Mouse (Mus musculus): ENCODE results near the gene Trim28. TPM values are rescaled to one million over a fixed set of nuclear protein-coding genes. Genes with fewer than 3 reads are reported as not detected.

Gene Trim28
- polyA plus RNA-seq, 1 experiment from 2014 or later = 414 TPM

- no peak overlapping the region for H3K4me2 ChIP-seq (ENCODE audit: low read length)
- no peak overlapping the region for H3K9ac ChIP-seq (ENCODE audit: low read length)
- H3K36me3 ChIP-seq (ENCODE audit: control insufficient read depth, insufficient read depth, low read length) = peaks cover 30% of the 10 kb centered on the region
- 85% methylated on average over 10 of the region's 10 CpGs for WGBS
- no peaks in the 10 kb centered on the region for H3K27me3 ChIP-seq (replicated peaks; ENCODE audit: control insufficient read depth, insufficient read depth, low read length)
- no peak overlapping the region for H3K4me3 ChIP-seq (ENCODE audit: low read depth, low read length)
- no peak overlapping the region for H3K27ac ChIP-seq (ENCODE audit: low read depth)
- no peaks in the 10 kb centered on the region for H3K9me3 ChIP-seq (ENCODE audit: control insufficient read depth, low read length)
- H3K4me1 ChIP-seq (replicated peaks; ENCODE audit: control insufficient read depth, insufficient read depth, low read length) = peaks cover 4% of the 10 kb centered on the region; the same call in 1 of the 2 replicates
- DNase-seq (ENCODE audit: low spot score) (no peak), ATAC-seq (replicated peaks; ENCODE audit: low FRiP score, low TSS enrichment, low read depth) (no peak)
Measured at GRCm38 (mm10) chr7:13006531-13006930, 7.6 kb downstream of the Trim28 start.

GRCm38 (mm10) chr7:13007341-13008092 is 8.6 kb downstream of the Trim28 start:
- no peak overlapping the region for H3K4me3 ChIP-seq (ENCODE audit: low read depth, low read length)
- 45% methylated on average over 57 of the region's 57 CpGs for WGBS
- DNase-seq (ENCODE audit: low spot score) (no peak), ATAC-seq (replicated peaks; ENCODE audit: low FRiP score, low TSS enrichment, low read depth) (no peak)
- no peaks in the 10 kb centered on the region for H3K9me3 ChIP-seq (ENCODE audit: control insufficient read depth, low read length)
- H3K27ac ChIP-seq (ENCODE audit: low read depth) = no peak overlapping the region
- H3K9ac ChIP-seq (ENCODE audit: low read length) = no peak overlapping the region
- H3K4me1 ChIP-seq (replicated peaks; ENCODE audit: control insufficient read depth, insufficient read depth, low read length) = peaks cover 4% of the 10 kb centered on the region; the same call in 1 of the 2 replicates
- H3K4me2 ChIP-seq (ENCODE audit: low read length) = no peak overlapping the region
- H3K27me3 ChIP-seq (replicated peaks; ENCODE audit: control insufficient read depth, insufficient read depth, low read length) = no peaks in the 10 kb centered on the region
- H3K36me3 ChIP-seq (ENCODE audit: control insufficient read depth, insufficient read depth, low read length) = peaks cover 30% of the 10 kb centered on the region

GRCm38 (mm10) chr7:13009143-13010004 is 10.5 kb downstream of the Trim28 start:
- peak overlapping the region; percentile 93 for H3K27ac ChIP-seq (ENCODE audit: low read depth)
- no peaks in the 10 kb centered on the region for H3K27me3 ChIP-seq (replicated peaks; ENCODE audit: control insufficient read depth, insufficient read depth, low read length)
- peaks cover 30% of the 10 kb centered on the region for H3K36me3 ChIP-seq (ENCODE audit: control insufficient read depth, insufficient read depth, low read length)
- peak overlapping the region; percentile 74 for H3K9ac ChIP-seq (ENCODE audit: low read length)
- H3K4me3 ChIP-seq (ENCODE audit: low read depth, low read length) = peak overlapping the region; percentile 55
- H3K4me1 ChIP-seq (replicated peaks; ENCODE audit: control insufficient read depth, insufficient read depth, low read length) = peaks cover 4% of the 10 kb centered on the region; the same call in 1 of the 2 replicates
- ATAC-seq (replicated peaks; ENCODE audit: low FRiP score, low TSS enrichment, low read depth) = peak; percentile 87
- WGBS = under 1% methylated on average over 42 of the region's 42 CpGs
- DNase-seq (ENCODE audit: low spot score) = peak; percentile 99
- peak overlapping the region; percentile 75 for H3K4me2 ChIP-seq (ENCODE audit: low read length)
- no peaks in the 10 kb centered on the region for H3K9me3 ChIP-seq (ENCODE audit: control insufficient read depth, low read length)

- H3K27ac ChIP-seq (ENCODE audit: low read depth) = peak within 1 kb of the TSS; percentile 93
- no peak; the same call in 1 of the 2 replicates for ATAC-seq (replicated peaks; ENCODE audit: low FRiP score, low TSS enrichment, low read depth)
- peaks cover 22% of the 10 kb centered on the region for H3K36me3 ChIP-seq (ENCODE audit: control insufficient read depth, insufficient read depth, low read length)
- H3K9me3 ChIP-seq (ENCODE audit: control insufficient read depth, low read length) = no peaks in the 10 kb centered on the region
- H3K9ac ChIP-seq (ENCODE audit: low read length) = peak within 1 kb of the TSS; percentile 74
- H3K4me1 ChIP-seq (replicated peaks; ENCODE audit: control insufficient read depth, insufficient read depth, low read length) = peaks cover 4% of the 10 kb centered on the region; the same call in 1 of the 2 replicates
- no peaks in the 10 kb centered on the region for H3K27me3 ChIP-seq (replicated peaks; ENCODE audit: control insufficient read depth, insufficient read depth, low read length)
- peak; percentile 68 for DNase-seq (ENCODE audit: low spot score)
- H3K4me3 ChIP-seq (ENCODE audit: low read depth, low read length) = peak within 1 kb of the TSS; percentile 55
- H3K4me2 ChIP-seq (ENCODE audit: low read length) = peak within 1 kb of the TSS; percentile 75
- 12% methylated on average over 26 of the region's 26 CpGs for WGBS
Measured at GRCm38 (mm10) chr7:13010005-13010908, 11.3 kb downstream of the Trim28 start, which contains the start of gene Zbtb45. TSS of gene Zbtb45 (minus strand) at chr7:13010034.

GRCm38 (mm10) chr7:13013671-13014070 is 14.8 kb downstream of the Trim28 start:
- no peak overlapping the region for H3K9ac ChIP-seq (ENCODE audit: low read length)
- no peak for DNase-seq (ENCODE audit: low spot score)
- 61% methylated on average over 4 of the region's 4 CpGs for WGBS

GRCm38 (mm10) chr7:13014275-13014839 is 15.4 kb downstream of the Trim28 start:
- Histone ChIP-seq H3K36me3 (ENCODE audit: control insufficient read depth, insufficient read depth, low read length) (no peaks in the 10 kb centered on the region), H3K4me1 (replicated peaks; ENCODE audit: control insufficient read depth, insufficient read depth, low read length) (peaks cover 4% of the 10 kb centered on the region; the same call in 1 of the 2 replicates), H3K4me3 (ENCODE audit: low read depth, low read length) (no peak overlapping the region), H3K27me3 (replicated peaks; ENCODE audit: control insufficient read depth, insufficient read depth, low read length) (no peaks in the 10 kb centered on the region), H3K4me2 (ENCODE audit: low read length) (no peak overlapping the region), H3K27ac (ENCODE audit: low read depth) (no peak overlapping the region), H3K9me3 (ENCODE audit: control insufficient read depth, low read length) (no peaks in the 10 kb centered on the region), H3K9ac (ENCODE audit: low read length) (no peak overlapping the region)
- DNase-seq (ENCODE audit: low spot score) = no peak
- 39% methylated on average over 6 of the region's 6 CpGs for whole genome bisulfite sequencing
- ATAC-seq (replicated peaks; ENCODE audit: low FRiP score, low TSS enrichment, low read depth) = no peak

More at GRCm38 (mm10) chr7:13013671-13014070, 14.8 kb downstream of the Trim28 start:
- Histone ChIP-seq H3K4me1 (replicated peaks; ENCODE audit: control insufficient read depth, insufficient read depth, low read length) (peaks cover 4% of the 10 kb centered on the region; the same call in 1 of the 2 replicates), H3K36me3 (ENCODE audit: control insufficient read depth, insufficient read depth, low read length) (no peaks in the 10 kb centered on the region), H3K9me3 (ENCODE audit: control insufficient read depth, low read length) (no peaks in the 10 kb centered on the region), H3K27ac (ENCODE audit: low read depth) (no peak overlapping the region), H3K4me2 (ENCODE audit: low read length) (no peak overlapping the region), H3K27me3 (replicated peaks; ENCODE audit: control insufficient read depth, insufficient read depth, low read length) (no peaks in the 10 kb centered on the region), H3K4me3 (ENCODE audit: low read depth, low read length) (no peak overlapping the region)
- no peak for ATAC-seq (replicated peaks; ENCODE audit: low FRiP score, low TSS enrichment, low read depth)

GRCm38 (mm10) chr7:13015217-13015616 is 16.3 kb downstream of the Trim28 start:
- no peak overlapping the region for H3K27ac ChIP-seq (ENCODE audit: low read depth)
- no peaks in the 10 kb centered on the region for H3K9me3 ChIP-seq (ENCODE audit: control insufficient read depth, low read length)
- WGBS = 93% methylated on average over 1 of the region's 1 CpGs
- no peak overlapping the region for H3K9ac ChIP-seq (ENCODE audit: low read length)
- H3K4me3 ChIP-seq (ENCODE audit: low read depth, low read length) = no peak overlapping the region
- H3K4me1 ChIP-seq (replicated peaks; ENCODE audit: control insufficient read depth, insufficient read depth, low read length) = peaks cover 4% of the 10 kb centered on the region; the same call in 1 of the 2 replicates
- no peak overlapping the region for H3K4me2 ChIP-seq (ENCODE audit: low read length)
- H3K27me3 ChIP-seq (replicated peaks; ENCODE audit: control insufficient read depth, insufficient read depth, low read length) = no peaks in the 10 kb centered on the region
- DNase-seq (ENCODE audit: low spot score) = no peak
- no peak for ATAC-seq (replicated peaks; ENCODE audit: low FRiP score, low TSS enrichment, low read depth)
- no peaks in the 10 kb centered on the region for H3K36me3 ChIP-seq (ENCODE audit: control insufficient read depth, insufficient read depth, low read length)

All from intestine, embryonic 14.5 days (tissue).